Mouse (Mus musculus): ENCODE data around the gene Shb.
"Not testable (repeated sequence)": the region's sequence is repeated elsewhere in the genome, so short reads cannot be mapped to it uniquely, and the experiment has no call there.

Shb gene

GRCm38 (mm10) chr4:45402878-45403498 is 129.3 kb downstream of the Shb start:
- DNase-seq (ENCODE audit: extremely low read depth, low read depth, low spot score): no peak

- DNase-seq (ENCODE audit: extremely low read depth, low read depth, low spot score): no peak
Measured at GRCm38 (mm10) chr4:45402281-45402680, 130.0 kb downstream of the Shb start.

GRCm38 (mm10) chr4:45399421-45400210 is 132.7 kb downstream of the Shb start:
- DNase-seq (ENCODE audit: extremely low read depth, low read depth, low spot score): no peak

GRCm38 (mm10) chr4:45398315-45398714 is 134.0 kb downstream of the Shb start:
- DNase-seq (ENCODE audit: extremely low read depth, low read depth, low spot score): not testable (repeated sequence)

GRCm38 (mm10) chr4:45396211-45396610 is 136.1 kb downstream of the Shb start:
- DNase-seq (ENCODE audit: extremely low read depth, low read depth, low spot score): not testable (repeated sequence)

GRCm38 (mm10) chr4:45393658-45394057 is 138.6 kb downstream of the Shb start:
- DNase-seq (ENCODE audit: extremely low read depth, low read depth, low spot score): no peak

GRCm38 (mm10) chr4:45392994-45393393 is 139.3 kb downstream of the Shb start:
- no peak for DNase-seq (ENCODE audit: extremely low read depth, low read depth, low spot score)

GRCm38 (mm10) chr4:45392572-45392971 is 139.7 kb downstream of the Shb start:
- DNase-seq (ENCODE audit: extremely low read depth, low read depth, low spot score): no peak

GRCm38 (mm10) chr4:45392099-45392498 is 140.2 kb downstream of the Shb start:
- no peak for DNase-seq (ENCODE audit: extremely low read depth, low read depth, low spot score)

- not testable (repeated sequence) for DNase-seq (ENCODE audit: extremely low read depth, low read depth, low spot score)
Measured at GRCm38 (mm10) chr4:45387296-45387695, 145.0 kb downstream of the Shb start.

- not testable (repeated sequence) for DNase-seq (ENCODE audit: extremely low read depth, low read depth, low spot score)
Measured at GRCm38 (mm10) chr4:45382133-45382532, 150.1 kb downstream of the Shb start.

- not testable (repeated sequence) for DNase-seq (ENCODE audit: extremely low read depth, low read depth, low spot score)
Measured at GRCm38 (mm10) chr4:45380903-45381580, 151.2 kb downstream of the Shb start.

GRCm38 (mm10) chr4:45376573-45376972 is 155.7 kb downstream of the Shb start:
- no peak for DNase-seq (ENCODE audit: extremely low read depth, low read depth, low spot score)

- no peak for DNase-seq (ENCODE audit: extremely low read depth, low read depth, low spot score)
Measured at GRCm38 (mm10) chr4:45374879-45375278, 157.4 kb downstream of the Shb start.
